Mouse (Mus musculus) stomach, postnatal 0 days (tissue): Measurements from ENCODE around the gene Slc25a35. TPM values are rescaled to one million over a fixed set of nuclear protein-coding genes. Genes with fewer than 3 reads are reported as not detected.
A peak's percentile ranks its signal among the peaks of the same experiment; 100 is the strongest.
"Not testable (repeated sequence)": the region's sequence is repeated elsewhere in the genome, so short reads cannot be mapped to it uniquely, and the experiment has no call there.

ENCODE experiments used
- ATAC-seq: fragments of 200-750 bp; cut with Nextera tagmentation; 2 replicates; pipeline ENCODE4 v1.8.0; 2017; ENCODE audit not compliant: low FRiP score, low TSS enrichment
- DNase-seq: peaks from one replicate; pipeline ENCODE4 v3.0.0-alpha.2; 2016; ENCODE audit warnings: low spot score
- H3K27ac ChIP-seq: fragments of 300-500 bp; sonication (generic); replicated peaks from 2 replicates; pipeline ENCODE4 v1.5.1; 2014; ENCODE audit warnings: mild to moderate bottlenecking, control low read depth
- H3K27me3 ChIP-seq: fragments of 300-500 bp; sonication (generic); 2 replicates; pipeline ENCODE4 v1.6.1; 2014; ENCODE audit warnings: low read length; ENCODE audit not compliant: control insufficient read depth, insufficient read depth
- H3K36me3 ChIP-seq: fragments of 300-500 bp; sonication (generic); 2 replicates; pipeline ENCODE4 v1.6.1; 2014; ENCODE audit warnings: low read length, mixed read lengths; ENCODE audit not compliant: control insufficient read depth, insufficient read depth
- H3K4me1 ChIP-seq: fragments of 300-500 bp; sonication (generic); replicated peaks from 2 replicates; pipeline ENCODE4 v1.6.1; 2014; ENCODE audit warnings: antibody characterized with exemption; ENCODE audit not compliant: control insufficient read depth, insufficient read depth
- H3K4me2 ChIP-seq: fragments of 300-500 bp; sonication (generic); replicated peaks from 2 replicates; pipeline ENCODE4 v1.6.1; 2014; ENCODE audit warnings: low read depth, mild to moderate bottlenecking, control low read depth, moderate library complexity
- H3K4me3 ChIP-seq: fragments of 300-500 bp; sonication (generic); 2 replicates; pipeline ENCODE4 v1.5.1; 2014; ENCODE audit warnings: low read depth, low read length, control low read depth
- H3K9ac ChIP-seq: fragments of 300-500 bp; sonication (generic); 2 replicates; pipeline ENCODE4 v1.6.1; 2014; ENCODE audit warnings: mild to moderate bottlenecking, low read length, control low read depth, mixed read lengths
- H3K9me3 ChIP-seq: fragments of 300-500 bp; sonication (generic); 2 replicates; pipeline ENCODE4 v1.6.1; 2016; ENCODE audit warnings: low read length; ENCODE audit not compliant: control insufficient read depth
- CTCF ChIP-seq: IDR thresholded peaks from 2 replicates; pipeline ENCODE4 v1.5.1; 2016; ENCODE audit warnings: antibody characterized with exemption, low read depth, mild to moderate bottlenecking, moderate library complexity
- EP300 ChIP-seq: optimal IDR thresholded peaks from 2 replicates; pipeline ENCODE3; 2016; ENCODE audit warnings: antibody characterized with exemption
- WGBS: fragments of 180-500 bp; shearing (Covaris S2); extraction: QIAGEN DNeasy Blood & Tissue Kit; methylation state at CpG from one replicate; pipeline ENCODE4 v1.1.7; 2014; 5-methylcytosine and 5-hydroxymethylcytosine counted together
- polyA plus RNA-seq: library from polyadenylated mRNA; unstranded; fragments of >200 nt; fragmentation: Nextera tagmentation; extraction: Ambion mirVana; gene quantifications from 2 replicates; pipeline ENCODE4 v1.2.1, GENCODE M21; 2015

Gene Slc25a35
- polyA plus RNA-seq, 1 experiment from 2014 or later, result 4.9 TPM

DNA sequence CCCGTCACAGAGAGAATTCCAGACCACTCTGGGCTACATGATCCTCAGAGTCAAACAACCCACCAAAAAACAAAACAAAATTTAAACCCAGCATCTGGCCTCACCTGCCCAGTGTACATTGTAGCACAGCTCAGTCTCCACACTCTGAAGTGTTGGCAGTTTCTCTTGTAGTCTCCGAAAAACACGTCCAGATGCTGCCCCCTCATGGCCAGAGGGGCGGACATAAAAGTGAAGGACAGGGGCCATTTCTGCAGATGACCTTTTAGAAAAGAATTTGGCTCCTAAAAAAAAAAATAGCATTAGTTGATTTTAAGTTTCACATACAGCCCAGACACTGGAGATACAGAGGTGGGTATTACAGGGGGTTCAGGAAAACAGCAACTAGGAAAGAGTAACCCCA lies 35.7 kb downstream of the Slc25a35 start:
- Histone ChIP-seq H3K4me3 (no peak overlapping the region), H3K4me1 (no peaks in the 10 kb centered on the region), H3K9ac (no peak overlapping the region), H3K27ac (no peak overlapping the region), H3K4me2 (no peak overlapping the region), H3K27me3 (no peaks in the 10 kb centered on the region), H3K9me3 (no peaks in the 10 kb centered on the region), H3K36me3 (peaks cover 21% of the 10 kb centered on the region)
- no peak for DNase-seq
- 50% methylated on average over 4 of the region's 4 CpGs for WGBS
- no peak for ATAC-seq
- TF ChIP-seq CTCF (peak; percentile 49), EP300 (no peak)

DNA sequence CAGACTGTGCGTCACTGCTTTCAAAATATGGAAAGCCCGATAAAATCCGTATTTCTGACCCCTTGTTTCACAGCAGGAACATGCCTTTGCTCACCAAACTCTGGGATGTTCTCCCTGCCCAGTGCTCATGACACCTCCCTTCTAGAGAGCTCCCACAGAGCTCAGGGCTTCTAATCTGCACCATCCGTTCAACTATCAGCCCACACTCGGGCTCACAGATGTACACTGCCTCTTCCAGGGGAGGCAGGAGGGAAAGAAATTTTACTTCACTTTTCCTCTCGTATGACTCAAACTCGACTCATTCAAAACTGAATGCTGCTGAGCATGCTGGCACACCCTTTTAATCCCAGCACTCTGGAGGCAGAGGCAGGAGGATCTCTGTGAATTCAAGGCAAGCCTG lies 37.3 kb downstream of the Slc25a35 start:
- 86% methylated on average over 7 of the region's 7 CpGs for WGBS
- TF ChIP-seq CTCF (no peak), EP300 (no peak)

DNA sequence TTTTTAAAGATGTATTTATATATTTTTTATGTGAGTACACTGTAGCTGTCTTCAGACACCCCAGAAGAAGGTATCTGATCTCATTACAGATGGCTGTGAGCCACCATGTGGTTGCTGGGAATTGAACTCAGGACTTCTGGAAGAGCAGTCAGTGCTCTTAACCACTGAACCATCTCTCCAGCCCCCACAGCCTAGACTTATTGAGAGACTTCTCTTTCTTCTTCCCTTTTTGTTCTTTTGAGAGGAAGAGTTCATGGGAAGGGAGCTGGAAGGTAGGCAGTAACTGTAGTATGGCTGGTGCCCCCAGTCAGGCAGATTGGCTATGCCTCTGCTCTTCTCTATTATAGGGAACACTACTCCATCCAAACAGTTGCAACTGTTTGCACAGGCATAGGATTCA lies 38.6 kb downstream of the Slc25a35 start:
- not testable (repeated sequence) for H3K27me3 ChIP-seq, H3K4me2 ChIP-seq, H3K9me3 ChIP-seq, H3K36me3 ChIP-seq, H3K4me1 ChIP-seq, H3K9ac ChIP-seq, DNase-seq, H3K4me3 ChIP-seq, ATAC-seq, H3K27ac ChIP-seq

More for the DNA sequence above, 37.3 kb downstream of the Slc25a35 start:
- Histone ChIP-seq H3K4me1 (no peaks in the 10 kb centered on the region), H3K4me2 (no peak overlapping the region), H3K4me3 (no peak overlapping the region), H3K36me3 (peaks cover 12% of the 10 kb centered on the region), H3K27me3 (no peaks in the 10 kb centered on the region), H3K9me3 (no peaks in the 10 kb centered on the region), H3K9ac (no peak overlapping the region), H3K27ac (no peak overlapping the region)
- DNase-seq (no peak), ATAC-seq (no peak)

DNA sequence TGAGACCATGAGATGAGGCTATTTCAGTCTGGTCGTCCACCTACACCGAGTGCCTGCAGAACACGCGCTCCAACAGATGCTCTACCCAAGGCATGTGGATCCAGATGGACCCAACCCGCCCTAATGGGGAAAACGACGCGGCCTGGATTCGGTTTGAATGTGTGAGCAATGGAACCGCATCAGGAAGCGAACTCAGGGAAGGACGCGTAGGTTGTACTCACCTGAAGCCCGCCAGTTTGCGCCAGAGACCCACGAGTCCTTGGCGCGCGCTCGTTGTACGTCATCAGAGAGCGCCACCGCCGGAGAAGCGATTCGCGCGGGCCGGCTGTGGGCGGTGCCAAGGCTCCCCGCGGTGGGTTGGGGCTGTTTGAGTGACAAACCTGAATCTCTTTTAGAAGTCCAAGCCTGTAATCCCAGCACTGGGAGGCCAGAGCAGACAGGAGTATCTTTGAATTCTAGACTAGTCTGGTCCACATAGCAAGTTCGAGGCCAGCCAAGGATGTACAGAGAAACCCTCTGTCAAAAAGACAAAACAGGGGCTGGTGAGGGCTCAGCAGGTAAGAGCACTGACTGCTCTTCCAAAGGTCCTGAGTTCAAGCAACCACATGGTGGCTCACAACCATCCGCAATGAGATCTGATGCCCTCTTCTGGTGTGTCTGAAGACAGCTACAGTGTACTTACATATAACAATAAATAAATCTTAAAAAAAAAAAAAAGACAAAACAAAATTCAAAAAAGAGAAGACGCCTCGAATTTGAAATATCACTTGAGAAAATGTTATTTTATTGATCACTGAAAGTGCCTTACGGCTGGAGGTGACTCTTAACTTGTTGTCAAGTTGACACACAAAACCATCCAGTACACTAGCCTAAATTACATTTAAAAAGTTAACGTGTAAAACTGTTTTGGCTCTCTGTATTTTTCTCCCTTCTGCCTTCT lies 40.5 kb downstream of the Slc25a35 start, which contains the start of gene Pfas:
Gene Pfas, minus strand, starts transcription at position 279 of the 940 bp plus-strand sequence.
- H3K36me3 ChIP-seq, result no peaks in the 10 kb centered on the region
- H3K27me3 ChIP-seq, result no peaks in the 10 kb centered on the region
- no peaks in the 10 kb centered on the region for H3K4me1 ChIP-seq
- TF ChIP-seq CTCF, result no peak; the same call in 1 of the 2 replicates
- TF ChIP-seq EP300, result no peak
- H3K9me3 ChIP-seq, result no peaks in the 10 kb centered on the region
- DNase-seq, result peak; percentile 93
- peak within 1 kb of the TSS; percentile 58 for H3K27ac ChIP-seq
- H3K4me2 ChIP-seq, result peak within 1 kb of the TSS; percentile 71
- ATAC-seq, result peak; percentile 80
- 9% methylated on average over 38 of the region's 38 CpGs for WGBS
- H3K4me3 ChIP-seq, result peak within 1 kb of the TSS; percentile 65
- peak within 1 kb of the TSS; percentile 70 for H3K9ac ChIP-seq

DNA sequence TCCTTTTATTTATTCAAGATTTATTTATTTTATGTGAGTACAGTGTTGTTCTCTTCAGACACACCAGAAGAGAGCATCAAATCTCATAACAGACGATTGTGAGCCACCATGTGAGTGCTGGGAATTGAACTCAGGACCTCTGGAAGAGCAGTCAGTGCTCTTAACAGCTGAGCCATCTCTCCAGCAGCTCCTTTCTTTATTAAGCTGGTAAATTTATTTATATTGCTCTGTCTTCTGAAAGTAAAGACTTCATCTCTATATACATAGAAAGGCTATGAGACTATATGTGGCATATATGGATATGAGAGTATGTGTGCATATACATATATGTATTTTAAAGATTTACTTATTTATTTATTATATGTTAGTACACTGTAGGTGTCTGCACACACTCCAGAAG lies 41.6 kb downstream of the Slc25a35 start:
- no peak for ATAC-seq
- TF ChIP-seq EP300 (no peak), CTCF (no peak)
- no peak for DNase-seq
- WGBS, result 89% methylated on average over 1 of the region's 1 CpGs
- Histone ChIP-seq H3K36me3 (no peaks in the 10 kb centered on the region), H3K4me2 (no peak overlapping the region), H3K4me1 (no peaks in the 10 kb centered on the region), H3K9me3 (no peaks in the 10 kb centered on the region), H3K27ac (no peak overlapping the region), H3K4me3 (no peak overlapping the region), H3K27me3 (no peaks in the 10 kb centered on the region), H3K9ac (no peak overlapping the region)
